Mouse (Mus musculus) G1E (cell line): ENCODE results near the gene Mknk1.

Source experiments
- CTCF ChIP-seq: IDR thresholded peaks from 2 replicates; pipeline ENCODE4 v1.5.1; 2012; ENCODE audit warnings: low read depth, low read length, inconsistent platforms, mixed read lengths
- GATA1 ChIP-seq: IDR thresholded peaks from 2 replicates; pipeline ENCODE4 v1.6.1; 2012; ENCODE audit warnings: borderline replicate concordance, low read length, inconsistent platforms, mixed read lengths
- GATA2 ChIP-seq: IDR thresholded peaks from 2 replicates; pipeline ENCODE4 v1.6.1; 2012; ENCODE audit warnings: low read depth, low read length, inconsistent platforms, borderline replicate concordance
- POLR2AphosphoS5 ChIP-seq: IDR thresholded peaks from 2 replicates; pipeline ENCODE4 v1.6.1; 2012; ENCODE audit warnings: low read depth, low read length, inconsistent platforms; ENCODE audit not compliant: insufficient replicate concordance

GRCm38 (mm10) chr4:115890553-115890952 is 51.6 kb downstream of the Mknk1 start, which contains the start of gene 6430628N08Rik:
- TF ChIP-seq CTCF, result no peak
- no peak for TF ChIP-seq GATA1
- TF ChIP-seq POLR2AphosphoS5, result no peak
- no peak for TF ChIP-seq GATA2
